Mouse (Mus musculus) urinary bladder, postnatal 14 days (tissue): ENCODE measurements around the gene Rhog.
A peak's percentile ranks its signal among the peaks of the same experiment; 100 is the strongest.

Experiments used
- DNase-seq: peaks from one replicate; pipeline ENCODE4 v3.0.0; 2021; ENCODE audit warnings: low spot score

The Rhog gene

GRCm38 (mm10) chr7:102222336-102222735 is 33.5 kb downstream of the Rhog start:
- peak; percentile 47 for DNase-seq

- no peak for DNase-seq
Measured at GRCm38 (mm10) chr7:102221899-102222298, 34.0 kb downstream of the Rhog start.

GRCm38 (mm10) chr7:102211071-102211470 is 44.8 kb downstream of the Rhog start:
- DNase-seq = no peak

GRCm38 (mm10) chr7:102209756-102210721 is 45.8 kb downstream of the Rhog start, which contains the start of the genes Nup98 and Pgap2:
TSS of gene Nup98 (minus strand) at chr7:102210176.
TSS of gene Pgap2 (plus strand) at chr7:102210208.
- peak; percentile 100 for DNase-seq

GRCm38 (mm10) chr7:102208806-102209363 is 47.0 kb downstream of the Rhog start:
- no peak for DNase-seq

- no peak for DNase-seq
Measured at GRCm38 (mm10) chr7:102205646-102206045, 50.2 kb downstream of the Rhog start.

- no peak for DNase-seq
Measured at GRCm38 (mm10) chr7:102204296-102204857, 51.5 kb downstream of the Rhog start.

- DNase-seq = no peak
Measured at GRCm38 (mm10) chr7:102200996-102201785, 54.7 kb downstream of the Rhog start.

- no peak for DNase-seq
Measured at GRCm38 (mm10) chr7:102200576-102200975, 55.3 kb downstream of the Rhog start.

- DNase-seq = no peak
Measured at GRCm38 (mm10) chr7:102192356-102192755, 63.5 kb downstream of the Rhog start.
